Mouse (Mus musculus) CD4-positive, CD25-positive, alpha-beta regulatory T cell (primary cell): Measurements from ENCODE around the gene Lilra6. TPM values are rescaled to one million over a fixed set of nuclear protein-coding genes. Genes with fewer than 3 reads are reported as not detected.

Experiments
- polyA plus RNA-seq: library from polyadenylated mRNA; unstranded; fragments of 100-300 nt; shearing (Covaris generic); gene quantifications from one replicate; pipeline ENCODE4 v1.2.1, GENCODE M21; 2017

Gene Lilra6
- 0.18 TPM for polyA plus RNA-seq

GRCm38 (mm10) chr7:3915387-3915786, at the start of gene Lilra6:
Lilra6 (minus strand) TSS chr7:3915503.

DNA sequence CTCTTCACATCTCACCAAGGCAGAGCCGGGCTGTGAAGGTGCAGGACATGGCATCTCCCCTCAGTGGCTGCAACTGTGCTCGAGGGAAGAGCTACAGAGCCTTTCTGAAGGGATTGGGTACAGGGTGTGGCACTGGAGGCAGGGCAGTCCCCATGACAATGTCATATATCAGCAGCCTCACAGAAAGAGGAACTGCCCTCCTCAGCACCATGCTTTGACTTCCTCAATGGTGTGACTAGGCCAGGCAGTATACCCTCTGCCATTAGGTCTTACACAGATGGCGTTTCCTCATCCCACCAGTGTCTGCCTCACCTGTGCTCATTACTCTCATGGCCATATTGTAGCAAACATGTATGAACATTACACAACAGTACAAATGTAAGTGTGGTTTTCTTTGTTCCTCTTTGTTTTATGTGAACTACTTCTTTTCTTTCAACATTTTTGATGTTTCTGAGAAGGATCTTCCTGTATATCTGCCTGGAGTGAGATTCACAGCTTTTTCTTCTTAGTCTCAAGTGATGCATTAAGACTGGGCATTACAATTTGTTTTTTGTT, 17.2 kb downstream of the Lilra6 start, which contains the start of gene Gm14548:
TSS of gene Gm14548 (minus strand) at position 85 of the 555 bp plus-strand sequence.

Other genes starting within 250 kb of the Lilra6 start
- 25.7 TPM for gene Leng1, start 249.7 kb downstream of the Lilra6 start, polyA plus RNA-seq
- gene Tmc4, start 237.9 kb downstream of the Lilra6 start, polyA plus RNA-seq, result 5.7 TPM
- gene Tsen34, start 222.6 kb downstream of the Lilra6 start, polyA plus RNA-seq, result 32.7 TPM
- 82.8 TPM for gene Mboat7, start 222.0 kb downstream of the Lilra6 start, polyA plus RNA-seq
- gene Rps9, start 211.5 kb downstream of the Lilra6 start, polyA plus RNA-seq, result 1,743 TPM
- 0.75 TPM for gene Pirb, start 195.1 kb downstream of the Lilra6 start, polyA plus RNA-seq
- not detected for gene Gm15448, start 89.8 kb downstream of the Lilra6 start, polyA plus RNA-seq
- 0.24 TPM for gene Pira2, start 70.5 kb downstream of the Lilra6 start, polyA plus RNA-seq
- 0.13 TPM for gene Gm14548, start 17.4 kb downstream of the Lilra6 start, polyA plus RNA-seq
- 3.4 TPM for gene Lair1, start 147.7 kb upstream of the Lilra6 start, polyA plus RNA-seq
- 0.43 TPM for gene Ttyh1, start 203.9 kb upstream of the Lilra6 start, polyA plus RNA-seq
- gene Leng8, start 221.5 kb upstream of the Lilra6 start, polyA plus RNA-seq, result 188 TPM
- gene Leng9, start 234.9 kb upstream of the Lilra6 start, polyA plus RNA-seq, result 11.3 TPM
- gene Cdc42ep5, start 249.4 kb upstream of the Lilra6 start, polyA plus RNA-seq, result not detected